Mouse (Mus musculus): ENCODE results near the gene Mtch1.

GRCm38 (mm10) chr17:29292996-29293395, 54.7 kb downstream of the Mtch1 start:
- TF ChIP-seq ZC3H11A (IDR thresholded peaks at IDR 0.05; ENCODE audit: borderline replicate concordance, low read depth, low read length): no peak
- no peak for TF ChIP-seq ZNF384 (IDR thresholded peaks at IDR 0.05; ENCODE audit: low read depth, low read length)
- no peak for TF ChIP-seq HCFC1 (IDR thresholded peaks at IDR 0.05; ENCODE audit: borderline replicate concordance, insufficient read depth, low read length)
- TF ChIP-seq CHD2 (IDR thresholded peaks at IDR 0.05; ENCODE audit: low read depth, low read length): no peak
- TF ChIP-seq MAFK (IDR thresholded peaks at IDR 0.05; ENCODE audit: insufficient read depth, low read depth, low read length): no peak
